Mouse (Mus musculus) intestine, postnatal 0 days (tissue): ENCODE measurements around the gene Zfp408. TPM values are rescaled to one million over a fixed set of nuclear protein-coding genes. Genes with fewer than 3 reads are reported as not detected.

ENCODE experiments used
- ATAC-seq: fragments of 200-750 bp; cut with Nextera tagmentation; 2 replicates; pipeline ENCODE4 v1.8.0; 2017; ENCODE audit warnings: mild to moderate bottlenecking, moderate TSS enrichment, moderate library complexity
- H3K27ac ChIP-seq: fragments of 300-500 bp; sonication (generic); 2 replicates; pipeline ENCODE4 v1.5.1; 2014; ENCODE audit warnings: mild to moderate bottlenecking, low read depth, low read length, moderate library complexity
- H3K27me3 ChIP-seq: fragments of 300-500 bp; sonication (generic); replicated peaks from 2 replicates; pipeline ENCODE4 v1.6.1; 2014; ENCODE audit warnings: low read length, mixed read lengths; ENCODE audit not compliant: control insufficient read depth, insufficient read depth
- H3K36me3 ChIP-seq: fragments of 300-500 bp; sonication (generic); 2 replicates; pipeline ENCODE4 v1.6.1; 2014; ENCODE audit warnings: mild to moderate bottlenecking, moderate library complexity; ENCODE audit not compliant: control insufficient read depth, insufficient read depth
- H3K4me1 ChIP-seq: fragments of 300-500 bp; sonication (generic); replicated peaks from 2 replicates; pipeline ENCODE4 v1.6.1; 2014; ENCODE audit warnings: antibody characterized with exemption, low read length, mixed read lengths; ENCODE audit not compliant: control insufficient read depth, insufficient read depth
- H3K4me2 ChIP-seq: fragments of 300-500 bp; sonication (generic); replicated peaks from 2 replicates; pipeline ENCODE4 v1.6.1; 2014; ENCODE audit warnings: low read depth, mild to moderate bottlenecking, moderate library complexity
- H3K4me3 ChIP-seq: fragments of 300-500 bp; sonication (generic); 2 replicates; pipeline ENCODE4 v1.5.1; 2014; ENCODE audit warnings: low read depth, low read length
- H3K9ac ChIP-seq: fragments of 300-500 bp; sonication (generic); 2 replicates; pipeline ENCODE4 v1.6.1; 2014; ENCODE audit warnings: mild to moderate bottlenecking, low read depth, low read length
- H3K9me3 ChIP-seq: fragments of 300-500 bp; sonication (generic); 2 replicates; pipeline ENCODE4 v1.6.1; 2016; ENCODE audit warnings: mixed run types; ENCODE audit not compliant: control insufficient read depth
- CTCF ChIP-seq: sonication (generic); IDR thresholded peaks from 2 replicates; pipeline ENCODE4 v1.5.1; 2016; ENCODE audit warnings: low read depth, mild to moderate bottlenecking, control low read depth, antibody characterized with exemption, moderate library complexity
- WGBS: fragments of 180-500 bp; shearing (Covaris S2); extraction: QIAGEN DNeasy Blood & Tissue Kit; methylation state at CpG from one replicate; pipeline ENCODE4 v1.1.7; 2014; 5-methylcytosine and 5-hydroxymethylcytosine counted together
- polyA plus RNA-seq: library from polyadenylated mRNA; unstranded; fragments of >200 nt; fragmentation: Nextera tagmentation; extraction: Ambion mirVana; gene quantifications from 2 replicates; pipeline ENCODE4 v1.2.1, GENCODE M21; 2015

Zfp408 gene
- polyA plus RNA-seq: 2.6 and 3.3 TPM in 2 replicates

- no peaks in the 10 kb centered on the region for H3K9me3 ChIP-seq
- peaks cover 45% of the 10 kb centered on the region for H3K36me3 ChIP-seq
- peak within 1 kb of the TSS; percentile 89 for H3K27ac ChIP-seq
- ATAC-seq: peak; percentile 90
- H3K4me3 ChIP-seq: peak within 1 kb of the TSS; percentile 82
- H3K27me3 ChIP-seq: no peaks in the 10 kb centered on the region
- H3K4me1 ChIP-seq: no peaks in the 10 kb centered on the region; the same call in 1 of the 2 replicates
- WGBS: under 1% methylated on average over 44 of the region's 44 CpGs
- peak; percentile 7; the same call in 1 of the 2 replicates for TF ChIP-seq CTCF
- peak within 1 kb of the TSS; percentile 84 for H3K4me2 ChIP-seq
- peak within 1 kb of the TSS; percentile 65 for H3K9ac ChIP-seq
These were observed at the start of gene Zfp408, which contains the start of gene Arhgap1 for GRCm38 (mm10) chr2:91649553-91650359. Gene Zfp408 (minus strand): TSS chr2:91649791. Gene Arhgap1 (plus strand): TSS chr2:91649860.

- H3K4me2 ChIP-seq: no peak overlapping the region
- WGBS: 72% methylated on average over 1 of the region's 1 CpGs
- H3K27me3 ChIP-seq: no peaks in the 10 kb centered on the region
- no peak overlapping the region for H3K27ac ChIP-seq
- H3K4me1 ChIP-seq: peaks cover 5% of the 10 kb centered on the region; the same call in 1 of the 2 replicates
- no peak for TF ChIP-seq CTCF
- ATAC-seq: no peak
- H3K9ac ChIP-seq: no peak overlapping the region
- H3K9me3 ChIP-seq: no peaks in the 10 kb centered on the region
- H3K36me3 ChIP-seq: peaks cover 9% of the 10 kb centered on the region
- H3K4me3 ChIP-seq: no peak overlapping the region
These were observed 49.6 kb upstream of the Zfp408 start for GRCm38 (mm10) chr2:91699225-91699624.

- Histone ChIP-seq H3K27me3 (no peaks in the 10 kb centered on the region), H3K9me3 (no peaks in the 10 kb centered on the region), H3K36me3 (peaks cover 28% of the 10 kb centered on the region), H3K4me2 (no peak overlapping the region), H3K4me1 (peaks cover 5% of the 10 kb centered on the region; the same call in 1 of the 2 replicates), H3K4me3 (no peak overlapping the region), H3K27ac (no peak overlapping the region), H3K9ac (no peak overlapping the region)
- WGBS: 38% methylated on average over 1 of the region's 1 CpGs
- ATAC-seq: peak; percentile 86
- no peak for TF ChIP-seq CTCF
These were observed 46.6 kb upstream of the Zfp408 start for GRCm38 (mm10) chr2:91696225-91696590.

GRCm38 (mm10) chr2:91695436-91696224 lies 46.0 kb upstream of the Zfp408 start:
- Histone ChIP-seq H3K9ac (no peak overlapping the region), H3K4me2 (no peak overlapping the region), H3K4me3 (no peak overlapping the region), H3K4me1 (peaks cover 5% of the 10 kb centered on the region; the same call in 1 of the 2 replicates), H3K36me3 (peaks cover 28% of the 10 kb centered on the region), H3K27me3 (no peaks in the 10 kb centered on the region), H3K9me3 (no peaks in the 10 kb centered on the region), H3K27ac (no peak overlapping the region)
- TF ChIP-seq CTCF: no peak
- WGBS: 83% methylated on average over 10 of the region's 10 CpGs
- ATAC-seq: peak; percentile 46; the same call in 1 of the 2 replicates

- Histone ChIP-seq H3K27ac (no peak overlapping the region), H3K4me2 (no peak overlapping the region), H3K36me3 (peaks cover 66% of the 10 kb centered on the region), H3K9ac (no peak overlapping the region), H3K9me3 (no peaks in the 10 kb centered on the region), H3K27me3 (no peaks in the 10 kb centered on the region), H3K4me1 (no peaks in the 10 kb centered on the region), H3K4me3 (no peak overlapping the region)
- no peak for ATAC-seq
- 82% methylated on average over 7 of the region's 7 CpGs for WGBS
- TF ChIP-seq CTCF: no peak
These were observed 39.9 kb upstream of the Zfp408 start for GRCm38 (mm10) chr2:91689452-91689851.

GRCm38 (mm10) chr2:91683919-91684318 lies 34.3 kb upstream of the Zfp408 start:
- H3K9ac ChIP-seq: no peak overlapping the region
- no peak for TF ChIP-seq CTCF
- H3K27ac ChIP-seq: no peak overlapping the region
- no peaks in the 10 kb centered on the region for H3K9me3 ChIP-seq
- WGBS: 65% methylated on average over 8 of the region's 8 CpGs
- H3K36me3 ChIP-seq: peaks cover 72% of the 10 kb centered on the region
- ATAC-seq: no peak
- H3K4me2 ChIP-seq: no peak overlapping the region
- H3K27me3 ChIP-seq: no peaks in the 10 kb centered on the region
- H3K4me3 ChIP-seq: no peak overlapping the region
- H3K4me1 ChIP-seq: no peaks in the 10 kb centered on the region
